Mouse (Mus musculus): ENCODE data around the gene Eda2r. TPM values are rescaled to one million over a fixed set of nuclear protein-coding genes. Genes with fewer than 3 reads are reported as not detected.
A peak's percentile ranks its signal among the peaks of the same experiment; 100 is the strongest.

The Eda2r gene
- polyA plus RNA-seq (2014; fragmentation: Nextera tagmentation; extraction: Ambion mirVana), result 0.95 and 1.0 TPM in 2 replicates

DNA sequence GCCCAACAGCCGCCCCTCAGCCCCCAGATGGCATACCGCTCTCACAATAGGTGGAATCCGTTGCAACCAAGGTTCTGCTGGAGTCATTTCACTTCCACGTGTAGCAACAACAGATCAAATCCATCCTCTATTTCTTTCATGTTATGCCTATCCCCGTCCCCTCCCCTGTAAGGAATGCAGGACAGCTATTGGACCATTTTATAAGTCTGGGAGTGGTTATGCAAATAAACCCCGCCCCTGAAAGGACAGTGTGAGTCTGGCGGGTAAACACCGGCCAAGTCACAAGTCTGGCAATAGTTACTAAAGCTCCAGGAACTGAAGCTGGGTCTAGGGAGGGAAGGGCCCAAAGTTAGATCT is at the start of gene Eda2r:
Eda2r (minus strand) TSS at position 152 of the 357 bp plus-strand sequence.
- Histone ChIP-seq H3K27me3 (ENCODE audit: control insufficient read depth, insufficient read depth, low read length) (no peaks in the 10 kb centered on the region), H3K4me1 (ENCODE audit: control insufficient read depth, insufficient read depth, low read length) (no peaks in the 10 kb centered on the region), H3K27ac (ENCODE audit: low read depth, low read length) (no peak within 1 kb of the TSS), H3K9ac (ENCODE audit: low read length) (no peak within 1 kb of the TSS), H3K36me3 (ENCODE audit: control insufficient read depth, insufficient read depth, low read length) (no peaks in the 10 kb centered on the region), H3K9me3 (ENCODE audit: control insufficient read depth, low read length) (no peaks in the 10 kb centered on the region), H3K4me3 (ENCODE audit: low read depth, low read length) (peak within 1 kb of the TSS; percentile 15), H3K4me2 (ENCODE audit: low read depth) (peak within 1 kb of the TSS; percentile 35)
- ATAC-seq (ENCODE audit: insufficient read depth, low FRiP score, low TSS enrichment) (peak; percentile 96), DNase-seq (ENCODE audit: low spot score) (peak; percentile 39)
- WGBS, result 13% methylated on average over 8 of the region's 8 CpGs

DNA sequence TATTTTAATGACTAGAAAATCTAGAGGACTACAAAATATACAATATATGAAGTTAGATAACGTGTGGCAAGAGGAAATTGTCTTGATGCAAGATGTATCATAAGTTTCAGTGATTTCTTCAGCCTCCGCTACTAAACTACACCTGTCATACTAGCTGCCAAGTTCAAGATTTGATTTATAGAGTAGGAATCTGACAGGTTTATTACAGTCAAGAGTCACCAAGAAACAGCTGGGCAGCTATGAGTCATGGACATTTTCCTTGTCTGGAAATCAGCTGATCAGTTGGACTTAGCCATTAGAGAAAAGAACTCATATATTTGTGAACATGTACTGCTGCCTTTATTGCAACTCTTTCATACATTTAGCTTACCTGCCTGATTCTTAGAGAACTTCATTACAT is 20.9 kb upstream of the Eda2r start:
- 72% methylated on average over 2 of the region's 2 CpGs for WGBS
- Histone ChIP-seq H3K36me3 (ENCODE audit: control insufficient read depth, insufficient read depth, low read length) (no peaks in the 10 kb centered on the region), H3K27me3 (ENCODE audit: control insufficient read depth, insufficient read depth, low read length) (no peaks in the 10 kb centered on the region), H3K4me1 (ENCODE audit: control insufficient read depth, insufficient read depth, low read length) (no peaks in the 10 kb centered on the region), H3K27ac (ENCODE audit: low read depth, low read length) (no peak overlapping the region), H3K4me2 (ENCODE audit: low read depth) (no peak overlapping the region), H3K4me3 (ENCODE audit: low read depth, low read length) (no peak overlapping the region), H3K9me3 (ENCODE audit: control insufficient read depth, low read length) (no peaks in the 10 kb centered on the region), H3K9ac (ENCODE audit: low read length) (no peak overlapping the region)
- ATAC-seq (ENCODE audit: insufficient read depth, low FRiP score, low TSS enrichment) (no peak), DNase-seq (ENCODE audit: low spot score) (no peak)

DNA sequence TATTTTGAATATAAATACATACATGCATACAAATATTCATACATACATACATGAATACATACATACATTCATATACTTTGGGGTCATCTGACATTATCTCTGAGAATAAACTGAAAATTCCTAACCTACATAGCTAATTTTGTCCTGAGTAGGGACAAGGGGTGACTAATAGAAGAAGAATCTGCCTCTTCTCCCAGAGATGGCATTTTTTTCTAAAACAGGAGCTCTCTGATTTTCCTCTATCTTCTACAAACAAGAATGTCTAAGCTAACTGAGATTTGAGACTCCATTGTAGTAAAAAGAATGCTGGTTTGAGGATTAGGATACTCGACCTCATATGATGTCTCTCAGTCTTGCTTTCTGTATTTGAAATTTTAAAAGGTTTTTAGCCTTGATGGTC is 1.1 kb upstream of the Eda2r start:
- Histone ChIP-seq H3K4me3 (ENCODE audit: low read depth, low read length) (no peak overlapping the region), H3K4me2 (ENCODE audit: low read depth) (no peak overlapping the region), H3K27ac (ENCODE audit: low read depth, low read length) (no peak overlapping the region), H3K36me3 (ENCODE audit: control insufficient read depth, insufficient read depth, low read length) (no peaks in the 10 kb centered on the region), H3K9me3 (ENCODE audit: control insufficient read depth, low read length) (no peaks in the 10 kb centered on the region), H3K9ac (ENCODE audit: low read length) (no peak overlapping the region), H3K4me1 (ENCODE audit: control insufficient read depth, insufficient read depth, low read length) (no peaks in the 10 kb centered on the region), H3K27me3 (ENCODE audit: control insufficient read depth, insufficient read depth, low read length) (no peaks in the 10 kb centered on the region)
- no peak for DNase-seq (ENCODE audit: low spot score)
- no peak for ATAC-seq (ENCODE audit: insufficient read depth, low FRiP score, low TSS enrichment)
- WGBS, result 80% methylated on average over 1 of the region's 1 CpGs

DNA sequence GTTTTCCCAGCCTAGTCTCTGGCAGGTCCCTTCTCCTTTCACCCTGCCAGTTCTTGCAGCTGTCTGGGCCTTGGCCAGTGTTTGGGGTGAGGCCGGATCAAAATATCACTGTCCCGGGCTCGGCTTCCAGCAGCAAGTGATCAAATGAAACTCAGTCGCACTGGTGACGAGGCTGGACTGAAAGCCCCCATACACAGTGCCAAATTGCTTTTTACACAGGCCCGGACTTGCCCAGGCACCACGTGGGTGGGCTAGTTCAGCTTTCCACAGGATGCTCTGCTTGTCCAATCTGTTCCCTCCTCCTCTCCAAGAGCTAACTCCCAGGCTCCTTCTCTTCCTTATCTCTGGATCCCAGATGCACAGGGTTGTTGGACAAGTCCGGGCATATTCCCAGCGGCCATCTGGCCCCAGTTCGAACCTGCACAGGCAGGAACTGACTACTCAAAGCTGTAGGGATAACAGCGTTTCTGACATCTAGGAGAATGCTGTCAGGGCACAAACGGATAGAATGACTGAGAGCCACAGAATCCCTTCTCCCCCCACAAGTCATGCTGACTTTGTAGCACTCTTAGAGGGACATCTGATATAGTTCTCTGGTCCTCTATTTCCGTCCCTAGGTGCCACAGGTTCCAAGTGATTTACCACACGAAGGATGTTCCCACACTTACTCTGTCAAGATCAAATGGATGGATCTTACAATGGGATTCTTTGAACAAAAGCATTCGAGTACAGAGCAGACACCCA is 523 bp downstream of the Eda2r start:
- peak overlapping the region; percentile 15 for H3K4me3 ChIP-seq (ENCODE audit: low read depth, low read length)
- ATAC-seq (ENCODE audit: insufficient read depth, low FRiP score, low TSS enrichment) (peak; percentile 73), DNase-seq (ENCODE audit: low spot score) (peak; percentile 16)
- no peaks in the 10 kb centered on the region for H3K9me3 ChIP-seq (ENCODE audit: control insufficient read depth, low read length)
- H3K4me1 ChIP-seq (ENCODE audit: control insufficient read depth, insufficient read depth, low read length), result no peaks in the 10 kb centered on the region
- H3K27ac ChIP-seq (ENCODE audit: low read depth, low read length), result no peak overlapping the region
- 25% methylated on average over 15 of the region's 15 CpGs for WGBS
- no peak overlapping the region for H3K9ac ChIP-seq (ENCODE audit: low read length)
- H3K36me3 ChIP-seq (ENCODE audit: control insufficient read depth, insufficient read depth, low read length), result no peaks in the 10 kb centered on the region
- no peaks in the 10 kb centered on the region for H3K27me3 ChIP-seq (ENCODE audit: control insufficient read depth, insufficient read depth, low read length)
- H3K4me2 ChIP-seq (ENCODE audit: low read depth), result peak overlapping the region; percentile 35

DNA sequence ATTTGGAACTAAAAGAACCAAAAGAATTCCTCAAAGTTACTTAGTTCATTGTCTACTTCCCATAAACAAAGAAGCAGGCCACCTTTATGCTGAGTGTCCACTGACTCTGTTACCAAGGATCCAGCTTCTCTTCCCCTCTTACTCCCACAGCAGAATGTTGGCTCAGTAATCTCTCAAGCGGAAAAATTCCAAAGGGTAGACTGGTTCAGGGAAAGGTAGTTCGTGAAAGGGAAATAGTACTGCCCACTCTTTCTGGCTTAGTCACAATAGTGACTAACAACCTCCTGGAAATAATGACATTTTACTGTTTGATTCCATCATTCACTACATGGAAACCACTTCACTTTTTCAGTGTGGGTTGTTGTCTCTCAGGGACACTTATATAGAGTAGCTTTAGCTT is 4.2 kb downstream of the Eda2r start:
- no peak for DNase-seq (ENCODE audit: low spot score)
- Histone ChIP-seq H3K9ac (ENCODE audit: low read length) (no peak overlapping the region), H3K4me2 (ENCODE audit: low read depth) (no peak overlapping the region), H3K4me1 (ENCODE audit: control insufficient read depth, insufficient read depth, low read length) (no peaks in the 10 kb centered on the region), H3K27ac (ENCODE audit: low read depth, low read length) (no peak overlapping the region), H3K36me3 (ENCODE audit: control insufficient read depth, insufficient read depth, low read length) (no peaks in the 10 kb centered on the region), H3K9me3 (ENCODE audit: control insufficient read depth, low read length) (no peaks in the 10 kb centered on the region), H3K27me3 (ENCODE audit: control insufficient read depth, insufficient read depth, low read length) (no peaks in the 10 kb centered on the region), H3K4me3 (ENCODE audit: low read depth, low read length) (no peak overlapping the region)
- WGBS, result 78% methylated on average over 2 of the region's 2 CpGs
- no peak for ATAC-seq (ENCODE audit: insufficient read depth, low FRiP score, low TSS enrichment)

DNA sequence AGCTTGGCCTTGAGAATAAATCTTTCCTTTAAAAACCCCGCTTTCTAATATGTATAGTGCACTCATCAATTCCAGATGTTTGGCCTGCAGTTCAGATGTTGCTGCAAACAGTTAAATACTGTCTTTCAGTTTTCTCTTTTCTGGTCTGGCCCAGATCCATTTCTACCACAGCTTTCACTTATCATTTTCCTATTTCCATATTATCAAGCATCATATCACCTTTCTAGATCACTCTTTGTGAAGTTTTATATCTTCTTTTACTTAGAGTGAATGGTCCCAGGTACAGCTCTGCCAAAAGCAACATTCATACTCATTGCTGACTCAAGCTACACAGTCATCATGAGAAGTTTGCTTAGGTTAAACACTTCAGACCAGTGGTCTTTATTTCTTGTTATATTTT is 7.8 kb downstream of the Eda2r start:
- Histone ChIP-seq H3K9ac (ENCODE audit: low read length) (no peak overlapping the region), H3K4me3 (ENCODE audit: low read depth, low read length) (no peak overlapping the region), H3K27me3 (ENCODE audit: control insufficient read depth, insufficient read depth, low read length) (no peaks in the 10 kb centered on the region), H3K27ac (ENCODE audit: low read depth, low read length) (no peak overlapping the region), H3K36me3 (ENCODE audit: control insufficient read depth, insufficient read depth, low read length) (no peaks in the 10 kb centered on the region), H3K4me1 (ENCODE audit: control insufficient read depth, insufficient read depth, low read length) (no peaks in the 10 kb centered on the region), H3K9me3 (ENCODE audit: control insufficient read depth, low read length) (no peaks in the 10 kb centered on the region), H3K4me2 (ENCODE audit: low read depth) (no peak overlapping the region)
- ATAC-seq (ENCODE audit: insufficient read depth, low FRiP score, low TSS enrichment), result no peak
- 79% methylated on average over 1 of the region's 1 CpGs for WGBS
- no peak for DNase-seq (ENCODE audit: low spot score)

DNA sequence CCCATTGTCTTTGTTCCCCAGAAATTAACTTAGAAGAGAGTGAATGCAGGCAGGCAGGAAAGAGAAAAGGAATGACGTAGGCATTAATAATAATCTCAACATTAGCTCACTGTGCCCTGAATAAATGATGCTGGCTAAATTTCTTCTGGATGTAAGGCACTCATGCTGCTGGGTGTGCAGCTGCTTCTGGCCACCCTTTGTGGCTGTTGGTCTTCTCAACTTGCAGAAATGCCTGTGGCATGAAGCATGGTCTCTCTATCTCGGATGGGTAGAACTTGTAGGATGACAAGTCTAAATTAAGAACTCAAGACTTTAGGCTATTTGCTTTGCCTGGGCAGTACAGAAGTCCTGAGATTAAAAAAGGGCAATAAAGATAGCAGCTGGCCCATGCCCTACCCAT is 8.3 kb downstream of the Eda2r start:
- no peaks in the 10 kb centered on the region for H3K36me3 ChIP-seq (ENCODE audit: control insufficient read depth, insufficient read depth, low read length)
- H3K27me3 ChIP-seq (ENCODE audit: control insufficient read depth, insufficient read depth, low read length), result no peaks in the 10 kb centered on the region
- DNase-seq (ENCODE audit: low spot score), result no peak
- H3K9ac ChIP-seq (ENCODE audit: low read length), result no peak overlapping the region
- no peaks in the 10 kb centered on the region for H3K9me3 ChIP-seq (ENCODE audit: control insufficient read depth, low read length)
- no peak overlapping the region for H3K4me3 ChIP-seq (ENCODE audit: low read depth, low read length)
- H3K4me1 ChIP-seq (ENCODE audit: control insufficient read depth, insufficient read depth, low read length), result no peaks in the 10 kb centered on the region
- H3K27ac ChIP-seq (ENCODE audit: low read depth, low read length), result no peak overlapping the region
- H3K4me2 ChIP-seq (ENCODE audit: low read depth), result no peak overlapping the region
- 73% methylated on average over 2 of the region's 2 CpGs for WGBS
- no peak for ATAC-seq (ENCODE audit: insufficient read depth, low FRiP score, low TSS enrichment)

DNA sequence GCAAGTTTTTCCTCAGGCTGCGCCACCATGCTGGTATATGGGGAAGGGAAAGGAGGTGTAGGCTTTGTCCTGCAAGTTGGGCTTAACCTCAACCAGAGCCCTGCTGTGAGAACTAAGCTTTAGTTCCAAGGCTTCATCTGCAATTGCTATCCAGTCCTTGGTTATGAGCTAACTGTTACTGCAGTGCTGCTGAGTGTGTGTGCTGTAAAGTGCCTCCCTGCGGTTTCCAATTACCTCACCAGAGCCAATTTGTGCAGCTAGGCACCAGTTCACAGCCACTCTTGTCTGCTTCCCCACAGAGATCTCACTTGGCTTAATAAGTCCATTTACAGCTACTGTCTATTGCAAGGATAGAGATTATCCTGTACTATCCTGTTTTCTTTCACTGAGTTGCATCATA is 16.1 kb downstream of the Eda2r start:
- no peaks in the 10 kb centered on the region for H3K36me3 ChIP-seq (ENCODE audit: control insufficient read depth, insufficient read depth, low read length)
- H3K9ac ChIP-seq (ENCODE audit: low read length), result no peak overlapping the region
- no peak overlapping the region for H3K27ac ChIP-seq (ENCODE audit: low read depth, low read length)
- H3K9me3 ChIP-seq (ENCODE audit: control insufficient read depth, low read length), result no peaks in the 10 kb centered on the region
- no peak for DNase-seq (ENCODE audit: low spot score)
- no peak for ATAC-seq (ENCODE audit: insufficient read depth, low FRiP score, low TSS enrichment)
- no peaks in the 10 kb centered on the region for H3K4me1 ChIP-seq (ENCODE audit: control insufficient read depth, insufficient read depth, low read length)
- 44% methylated on average over 2 of the region's 2 CpGs for WGBS
- no peak overlapping the region for H3K4me2 ChIP-seq (ENCODE audit: low read depth)
- H3K4me3 ChIP-seq (ENCODE audit: low read depth, low read length), result no peak overlapping the region
- no peaks in the 10 kb centered on the region for H3K27me3 ChIP-seq (ENCODE audit: control insufficient read depth, insufficient read depth, low read length)

DNA sequence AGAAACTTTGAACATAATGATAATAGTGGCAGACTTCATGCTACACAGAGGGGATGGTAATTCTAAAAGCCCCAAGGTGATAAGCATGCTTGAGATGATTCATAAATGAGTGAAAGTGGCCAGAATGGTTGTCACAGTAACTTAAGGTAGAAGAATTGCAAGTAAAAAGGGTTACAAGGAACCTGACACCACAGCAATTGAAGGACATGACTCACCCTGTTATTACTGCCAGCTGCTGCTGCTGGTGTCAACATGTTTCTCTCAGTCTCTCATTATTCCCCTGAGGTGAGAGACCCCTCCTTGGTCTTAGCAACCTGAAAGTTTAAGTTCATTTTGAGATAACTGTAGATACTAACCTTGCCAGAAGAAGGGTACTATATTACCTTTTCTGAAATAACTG is 49.1 kb downstream of the Eda2r start:
- Histone ChIP-seq H3K4me1 (ENCODE audit: control insufficient read depth, insufficient read depth, low read length) (no peaks in the 10 kb centered on the region), H3K4me3 (ENCODE audit: low read depth, low read length) (no peak overlapping the region), H3K27me3 (ENCODE audit: control insufficient read depth, insufficient read depth, low read length) (no peaks in the 10 kb centered on the region), H3K27ac (ENCODE audit: low read depth, low read length) (no peak overlapping the region), H3K9ac (ENCODE audit: low read length) (no peak overlapping the region), H3K9me3 (ENCODE audit: control insufficient read depth, low read length) (no peaks in the 10 kb centered on the region), H3K36me3 (ENCODE audit: control insufficient read depth, insufficient read depth, low read length) (no peaks in the 10 kb centered on the region), H3K4me2 (ENCODE audit: low read depth) (no peak overlapping the region)
- ATAC-seq (ENCODE audit: insufficient read depth, low FRiP score, low TSS enrichment), result no peak
- no peak for DNase-seq (ENCODE audit: low spot score)

Data from neural tube, embryonic 11.5 days (tissue).